Mouse (Mus musculus): ENCODE measurements at regions not wholly inside any gene's neighbourhood (a gene's known extent, or its start where the extent isn't known, plus 50 kb on each side); places are given as distances from the start of the nearest gene placed in this dataset.
A peak's percentile ranks its signal among the peaks of the same experiment; 100 is the strongest.

- no peaks in the 10 kb centered on the region for H3K36me3 ChIP-seq
- H3K4me1 ChIP-seq: peaks cover 33% of the 10 kb centered on the region
- 87% methylated on average over 6 of the region's 6 CpGs for WGBS
- 0 out of 2 replicates have a peak, but pooled peaks cover under 1% of the 10 kb centered on the region for H3K27me3 ChIP-seq (ENCODE audit: low read depth, poor library complexity, severe bottlenecking)
- no peak overlapping the region for H3K27ac ChIP-seq
- no peak overlapping the region for H3K4me3 ChIP-seq
- H3K9me3 ChIP-seq (replicated peaks): no peaks in the 10 kb centered on the region
- DNase-seq (ENCODE audit: low spot score): no peak
Observed at GRCm38 (mm10) chr7:135767493-135767892, 51.3 kb upstream of the Mki67 start.

GRCm38 (mm10) chr7:135768064-135768463 lies 51.9 kb upstream of the Mki67 start:
- H3K27me3 ChIP-seq (ENCODE audit: low read depth, poor library complexity, severe bottlenecking): 0 out of 2 replicates have a peak, but pooled peaks cover 4% of the 10 kb centered on the region
- no peak overlapping the region for H3K27ac ChIP-seq
- no peaks in the 10 kb centered on the region for H3K9me3 ChIP-seq (replicated peaks)
- DNase-seq (ENCODE audit: low spot score): no peak
- peaks cover 33% of the 10 kb centered on the region for H3K4me1 ChIP-seq
- H3K4me3 ChIP-seq: no peak overlapping the region
- WGBS: 96% methylated on average over 11 of the region's 11 CpGs
- no peaks in the 10 kb centered on the region for H3K36me3 ChIP-seq

DNA sequence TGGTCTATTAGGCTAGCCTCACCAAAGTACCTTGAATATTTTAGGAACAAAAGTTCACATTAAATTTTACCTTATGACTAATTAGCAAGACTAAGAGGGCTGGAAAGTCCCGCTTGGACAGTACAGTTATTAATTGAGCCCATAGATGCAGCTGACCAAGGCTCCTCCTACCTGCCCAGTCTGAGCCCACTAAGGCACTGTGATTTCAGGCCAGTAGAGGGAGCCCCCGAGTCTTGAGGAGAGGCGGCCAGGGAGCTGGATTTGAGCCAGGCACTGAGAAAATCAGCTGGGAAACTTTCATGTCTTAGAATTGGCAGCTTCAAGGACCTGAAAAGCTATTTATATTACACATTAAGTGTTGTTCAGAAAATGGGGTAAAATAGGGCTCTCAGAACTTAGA lies 52.4 kb upstream of the Mki67 start:
- Histone ChIP-seq H3K4me1 (peaks cover 33% of the 10 kb centered on the region), H3K27ac (no peak overlapping the region), H3K4me3 (no peak overlapping the region), H3K9me3 (replicated peaks) (no peaks in the 10 kb centered on the region), H3K36me3 (no peaks in the 10 kb centered on the region), H3K27me3 (ENCODE audit: low read depth, poor library complexity, severe bottlenecking) (0 out of 2 replicates have a peak, but pooled peaks cover 4% of the 10 kb centered on the region)
- WGBS: 13% methylated on average over 3 of the region's 3 CpGs
- DNase-seq (ENCODE audit: low spot score): peak; percentile 84

GRCm38 (mm10) chr7:135769082-135769673 lies 53.0 kb upstream of the Mki67 start:
- Histone ChIP-seq H3K27ac (no peak overlapping the region), H3K27me3 (ENCODE audit: low read depth, poor library complexity, severe bottlenecking) (0 out of 2 replicates have a peak, but pooled peaks cover 4% of the 10 kb centered on the region), H3K36me3 (no peaks in the 10 kb centered on the region), H3K4me1 (peaks cover 33% of the 10 kb centered on the region), H3K4me3 (no peak overlapping the region), H3K9me3 (replicated peaks) (no peaks in the 10 kb centered on the region)
- 74% methylated on average over 21 of the region's 21 CpGs for WGBS
- DNase-seq (ENCODE audit: low spot score): no peak

GRCm38 (mm10) chr7:135770051-135770450 lies 53.9 kb upstream of the Mki67 start:
- 75% methylated on average over 6 of the region's 6 CpGs for WGBS

DNA sequence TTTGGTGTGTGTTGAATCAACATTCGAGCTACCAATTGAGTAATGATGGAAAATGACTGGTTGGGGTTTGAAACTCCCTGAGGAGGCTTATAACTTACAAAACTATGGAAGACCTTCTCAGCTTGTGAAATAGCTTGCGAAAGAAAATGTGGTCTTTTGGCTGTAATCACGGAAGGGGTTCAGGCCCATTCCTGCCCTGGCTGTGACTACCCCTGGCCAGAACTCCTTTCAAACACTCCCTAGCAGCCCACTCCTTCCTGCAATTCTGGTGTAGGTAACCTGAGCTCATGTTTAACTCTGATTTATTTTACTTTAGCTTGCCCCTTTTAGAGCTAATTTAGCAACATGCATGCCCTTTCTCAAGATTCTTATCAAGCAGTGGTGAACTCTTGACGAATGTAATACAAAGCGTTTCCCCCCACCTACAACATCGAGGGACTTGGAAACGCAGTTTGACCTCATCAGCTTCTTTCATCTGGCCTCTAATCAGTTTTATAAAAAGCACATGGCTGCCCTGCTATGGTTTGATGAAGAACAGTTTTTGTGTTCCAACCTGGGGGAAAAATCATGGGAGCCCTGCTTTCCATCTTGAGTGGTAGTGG lies 59.8 kb upstream of the Mki67 start:
- DNase-seq (ENCODE audit: low spot score): no peak
- Histone ChIP-seq H3K4me1 (peaks cover 27% of the 10 kb centered on the region), H3K27ac (peak overlapping the region; percentile 46), H3K4me3 (no peak overlapping the region), H3K36me3 (no peaks in the 10 kb centered on the region), H3K27me3 (ENCODE audit: low read depth, poor library complexity, severe bottlenecking) (0 out of 2 replicates have a peak, but pooled peaks cover 4% of the 10 kb centered on the region), H3K9me3 (replicated peaks) (no peaks in the 10 kb centered on the region)
- 38% methylated on average over 7 of the region's 7 CpGs for WGBS

More at GRCm38 (mm10) chr7:135770051-135770450, 53.9 kb upstream of the Mki67 start:
- H3K36me3 ChIP-seq: no peaks in the 10 kb centered on the region
- 0 out of 2 replicates have a peak, but pooled peaks cover 4% of the 10 kb centered on the region for H3K27me3 ChIP-seq (ENCODE audit: low read depth, poor library complexity, severe bottlenecking)
- no peak overlapping the region for H3K27ac ChIP-seq
- no peak overlapping the region for H3K4me3 ChIP-seq
- no peak for DNase-seq (ENCODE audit: low spot score)
- H3K4me1 ChIP-seq: peaks cover 33% of the 10 kb centered on the region
- no peaks in the 10 kb centered on the region for H3K9me3 ChIP-seq (replicated peaks)

GRCm38 (mm10) chr7:135790167-135790566 lies 74.0 kb upstream of the Mki67 start:
- H3K9me3 ChIP-seq (replicated peaks): no peaks in the 10 kb centered on the region
- 91% methylated on average over 1 of the region's 1 CpGs for WGBS
- H3K27me3 ChIP-seq (ENCODE audit: low read depth, poor library complexity, severe bottlenecking): no peaks in the 10 kb centered on the region
- DNase-seq (ENCODE audit: low spot score): no peak
- no peaks in the 10 kb centered on the region for H3K36me3 ChIP-seq
- H3K4me3 ChIP-seq: no peak overlapping the region
- H3K27ac ChIP-seq: no peak overlapping the region
- peaks cover 27% of the 10 kb centered on the region for H3K4me1 ChIP-seq

DNA sequence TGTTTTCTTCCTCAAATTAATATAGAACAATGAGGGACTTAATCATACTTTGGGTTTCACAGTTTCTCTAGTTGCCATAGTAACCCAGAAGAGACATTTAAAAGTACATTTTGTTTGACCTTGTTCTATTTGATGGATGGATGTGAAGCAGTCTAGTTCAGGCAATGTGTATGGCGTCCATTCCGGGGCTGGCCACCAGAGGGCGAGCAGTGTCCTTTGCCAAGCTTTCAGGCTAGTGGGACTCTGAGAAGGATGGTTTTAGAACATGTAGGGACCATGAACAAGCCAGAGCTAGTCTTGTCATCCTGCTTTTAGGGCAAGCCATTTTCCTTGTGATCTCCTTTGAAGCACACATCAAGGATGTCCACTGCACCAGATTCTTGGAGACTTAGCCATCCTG lies 74.8 kb upstream of the Mki67 start:
- Histone ChIP-seq H3K4me3 (no peak overlapping the region), H3K4me1 (peaks cover 27% of the 10 kb centered on the region), H3K27ac (peak overlapping the region; percentile 26; the same call in 1 of the 2 replicates), H3K36me3 (no peaks in the 10 kb centered on the region), H3K9me3 (replicated peaks) (no peaks in the 10 kb centered on the region), H3K27me3 (ENCODE audit: low read depth, poor library complexity, severe bottlenecking) (no peaks in the 10 kb centered on the region)
- peak; percentile 85 for DNase-seq (ENCODE audit: low spot score)
- 2% methylated on average over 3 of the region's 3 CpGs for WGBS

GRCm38 (mm10) chr7:135791953-135792690 lies 76.0 kb upstream of the Mki67 start:
- 0 out of 2 replicates have a peak overlapping the region, but pooled peaks have one; percentile 10 for H3K27ac ChIP-seq

GRCm38 (mm10) chr7:135792918-135793317 lies 76.8 kb upstream of the Mki67 start:
- Histone ChIP-seq H3K9me3 (replicated peaks) (no peaks in the 10 kb centered on the region), H3K27me3 (ENCODE audit: low read depth, poor library complexity, severe bottlenecking) (no peaks in the 10 kb centered on the region), H3K36me3 (no peaks in the 10 kb centered on the region), H3K4me1 (peaks cover 27% of the 10 kb centered on the region), H3K27ac (no peak overlapping the region), H3K4me3 (no peak overlapping the region)
- 36% methylated on average over 8 of the region's 8 CpGs for WGBS
- DNase-seq (ENCODE audit: low spot score): peak; percentile 66

More at GRCm38 (mm10) chr7:135791953-135792690, 76.0 kb upstream of the Mki67 start:
- Histone ChIP-seq H3K36me3 (no peaks in the 10 kb centered on the region), H3K9me3 (replicated peaks) (no peaks in the 10 kb centered on the region), H3K4me1 (peaks cover 27% of the 10 kb centered on the region), H3K27me3 (ENCODE audit: low read depth, poor library complexity, severe bottlenecking) (no peaks in the 10 kb centered on the region), H3K4me3 (no peak overlapping the region)
- DNase-seq (ENCODE audit: low spot score): no peak
- 78% methylated on average over 6 of the region's 6 CpGs for WGBS

DNA sequence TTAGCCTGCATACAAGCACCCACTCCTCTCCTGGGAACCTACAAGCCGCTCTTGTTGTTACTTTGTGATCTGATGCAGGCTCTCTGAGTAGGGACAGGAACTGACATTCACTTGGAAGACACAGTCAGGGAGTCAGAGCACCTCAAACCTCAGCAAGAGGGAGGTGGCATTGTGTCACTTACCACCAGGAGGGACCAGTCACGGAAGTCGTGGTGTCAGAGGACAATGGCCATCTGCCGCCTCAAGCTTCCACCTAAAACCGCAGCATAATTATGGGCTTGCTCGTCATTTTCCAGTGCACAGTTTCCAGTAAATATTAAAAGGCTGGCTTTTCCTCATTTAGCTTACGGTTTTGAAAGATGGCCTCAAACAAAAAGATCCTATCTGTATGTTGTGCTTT lies 78.1 kb upstream of the Mki67 start:
- 47% methylated on average over 7 of the region's 7 CpGs for WGBS
- no peaks in the 10 kb centered on the region for H3K27me3 ChIP-seq (ENCODE audit: low read depth, poor library complexity, severe bottlenecking)
- DNase-seq (ENCODE audit: low spot score): no peak
- H3K9me3 ChIP-seq (replicated peaks): no peaks in the 10 kb centered on the region
- H3K36me3 ChIP-seq: no peaks in the 10 kb centered on the region
- no peak overlapping the region for H3K27ac ChIP-seq
- H3K4me3 ChIP-seq: no peak overlapping the region
- H3K4me1 ChIP-seq: peaks cover 20% of the 10 kb centered on the region

- no peak for DNase-seq (ENCODE audit: low spot score)
- H3K27me3 ChIP-seq (ENCODE audit: low read depth, poor library complexity, severe bottlenecking): no peaks in the 10 kb centered on the region
- H3K27ac ChIP-seq: no peak overlapping the region
- peaks cover 20% of the 10 kb centered on the region for H3K4me1 ChIP-seq
- WGBS: 51% methylated on average over 2 of the region's 2 CpGs
- no peaks in the 10 kb centered on the region for H3K9me3 ChIP-seq (replicated peaks)
- H3K36me3 ChIP-seq: no peaks in the 10 kb centered on the region
- H3K4me3 ChIP-seq: no peak overlapping the region
Observed at GRCm38 (mm10) chr7:135794679-135795078, 78.5 kb upstream of the Mki67 start.

DNA sequence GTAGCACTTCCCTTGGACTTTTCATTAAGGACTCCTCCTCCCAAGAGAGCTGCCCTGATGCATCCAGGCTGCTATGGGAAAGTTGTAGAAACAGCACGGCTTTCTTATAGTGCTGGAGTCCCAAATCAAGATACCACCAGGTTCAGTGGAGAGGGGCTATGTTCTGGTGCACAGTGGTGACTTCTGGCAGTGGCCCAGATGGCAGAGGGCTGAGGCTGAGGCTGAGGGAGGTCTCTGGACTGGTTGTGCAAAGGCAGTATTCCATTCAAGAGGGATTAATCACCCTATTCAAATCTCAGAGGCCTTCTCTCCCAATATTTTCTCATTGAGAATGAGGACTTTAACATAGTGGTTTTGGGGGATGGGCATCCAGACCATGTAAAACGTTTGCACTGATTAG lies 82.3 kb upstream of the Mki67 start:
- WGBS: 60% methylated on average over 2 of the region's 2 CpGs
- H3K4me3 ChIP-seq: no peak overlapping the region
- no peaks in the 10 kb centered on the region for H3K9me3 ChIP-seq (replicated peaks)
- peaks cover 15% of the 10 kb centered on the region; the same call in 1 of the 2 replicates for H3K4me1 ChIP-seq
- H3K27me3 ChIP-seq (ENCODE audit: low read depth, poor library complexity, severe bottlenecking): no peaks in the 10 kb centered on the region
- DNase-seq (ENCODE audit: low spot score): no peak
- no peak overlapping the region for H3K27ac ChIP-seq
- H3K36me3 ChIP-seq: no peaks in the 10 kb centered on the region

Measured in limb, embryonic 10.5 days (tissue).